ENCODE assay signal across 18 mouse cellular contexts in genomic region chr2:69673723-69674122, GRCm38 (mm10). TPM values are rescaled to one million over a fixed set of nuclear protein-coding genes. Genes with fewer than 3 reads are reported as not detected.
DNase-seq lines count a peak whose midpoint lies in the region; ATAC-seq and TF ChIP-seq lines count a peak whose summit lies in the region.
"Had no signal": no experiment of that assay in that cellular context is flagged by ENCODE, and none has a peak within 500 bp of the region (broad histone marks: within the 10 kb centered on the region; RNA-seq: fewer than 3 reads in every experiment).

No protein-coding gene starts in this region.

- no peak for ATAC-seq in heart, embryonic 11.5 days (replicated peaks; ENCODE audit: insufficient number of reproducible peaks, low FRiP score, low TSS enrichment)
- peak; percentile 53; the same call in 1 of the 2 replicates for ATAC-seq in limb, embryonic 14.5 days (ENCODE audit: low FRiP score, low read depth)
- ATAC-seq: intestine, embryonic 15.5 days; liver, embryonic 12.5 days had no signal

- H3K9me3 ChIP-seq in heart, embryonic 11.5 days (replicated peaks; ENCODE audit: control insufficient read depth, low read length) = no peaks in the 10 kb centered on the region
- no peaks in the 10 kb centered on the region for H3K9me3 ChIP-seq in limb, embryonic 14.5 days (ENCODE audit: control insufficient read depth, low read length)
- H3K9me3 ChIP-seq in limb, embryonic 10.5 days (replicated peaks) = no peaks in the 10 kb centered on the region
- H3K9me3 ChIP-seq: forebrain, embryonic 12.5 days; hindbrain, embryonic 15.5 days; intestine, embryonic 15.5 days; liver, embryonic 12.5 days; midbrain, embryonic 10.5 days had no signal

- H3K4me1 ChIP-seq in heart, embryonic 11.5 days (ENCODE audit: control insufficient read depth, insufficient read depth, low read length) = peaks cover 6% of the 10 kb centered on the region; the same call in 1 of the 2 replicates
- no peaks in the 10 kb centered on the region for H3K4me1 ChIP-seq in limb, embryonic 14.5 days (ENCODE audit: control insufficient read depth, insufficient read depth, low read length)
- H3K4me1 ChIP-seq in limb, embryonic 10.5 days = no peaks in the 10 kb centered on the region
- H3K4me1 ChIP-seq: hindbrain, embryonic 15.5 days; intestine, embryonic 15.5 days; liver, embryonic 12.5 days had no signal

- H3K36me3 ChIP-seq in heart, embryonic 11.5 days (ENCODE audit: control insufficient read depth, insufficient read depth, low read length) = no peaks in the 10 kb centered on the region
- peaks cover 4% of the 10 kb centered on the region; the same call in 1 of the 2 replicates for H3K36me3 ChIP-seq in limb, embryonic 14.5 days (ENCODE audit: control insufficient read depth, insufficient read depth, low read length)
- peaks cover 3% of the 10 kb centered on the region; the same call in 1 of the 2 replicates for H3K36me3 ChIP-seq in limb, embryonic 10.5 days
- H3K36me3 ChIP-seq: forebrain, embryonic 12.5 days; intestine, embryonic 15.5 days; liver, embryonic 12.5 days had no signal

- H3K4me2 ChIP-seq in heart, embryonic 11.5 days = peak overlapping the region; percentile 58
- no peak overlapping the region for H3K4me2 ChIP-seq in limb, embryonic 14.5 days (replicated peaks; ENCODE audit: low read depth, low read length, severe bottlenecking)
- H3K4me2 ChIP-seq: forebrain, embryonic 12.5 days; hindbrain, embryonic 15.5 days; intestine, embryonic 15.5 days; liver, embryonic 12.5 days had no signal

- no peak overlapping the region for H3K27ac ChIP-seq in heart, embryonic 11.5 days (ENCODE audit: low read depth, low read length)
- H3K27ac ChIP-seq in limb, embryonic 14.5 days (replicated peaks; ENCODE audit: low read depth, low read length) = no peak overlapping the region
- no peak overlapping the region for H3K27ac ChIP-seq in limb, embryonic 10.5 days
- H3K27ac ChIP-seq: forebrain, embryonic 12.5 days; hindbrain, embryonic 15.5 days; intestine, embryonic 15.5 days; liver, embryonic 12.5 days; macrophage; midbrain, embryonic 10.5 days; stomach, postnatal 0 days had no signal

- no peak for TF ChIP-seq POLR2A in limb, embryonic 14.5 days (IDR thresholded peaks at IDR 0.05; ENCODE audit: borderline replicate concordance, extremely low read depth, insufficient read depth, insufficient read length)

- no peak for DNase-seq in heart, adult 11 months
- DNase-seq in limb, embryonic 14.5 days (ENCODE audit: low spot score) = peak; percentile 12
- DNase-seq in limb, embryonic 10.5 days (ENCODE audit: low spot score) = no peak
- peak; percentile 15 for DNase-seq in gastrocnemius, postnatal 10 days
- DNase-seq in kidney, adult 18-20 months = no peak
- no peak for DNase-seq in B cell, adult 2 months
- DNase-seq: adrenal gland, adult 8-10 months; left cerebral cortex, postnatal 4 days; lung, adult 2 months had no signal

- H3K4me3 ChIP-seq in heart, embryonic 11.5 days (ENCODE audit: low read depth, low read length) = no peak overlapping the region
- H3K4me3 ChIP-seq in limb, embryonic 14.5 days (replicated peaks; ENCODE audit: low read length) = no peak overlapping the region
- no peak overlapping the region for H3K4me3 ChIP-seq in limb, embryonic 10.5 days
- H3K4me3 ChIP-seq: forebrain, embryonic 12.5 days; hindbrain, embryonic 15.5 days; intestine, embryonic 15.5 days; liver, embryonic 12.5 days; midbrain, embryonic 10.5 days had no signal

- no peaks in the 10 kb centered on the region for H3K27me3 ChIP-seq in heart, embryonic 11.5 days (ENCODE audit: control insufficient read depth, insufficient read depth, low read length)
- H3K27me3 ChIP-seq in limb, embryonic 14.5 days (ENCODE audit: control insufficient read depth, insufficient read depth, low read length) = no peaks in the 10 kb centered on the region
- H3K27me3 ChIP-seq in limb, embryonic 10.5 days (ENCODE audit: low read depth, poor library complexity, severe bottlenecking) = no peaks in the 10 kb centered on the region
- H3K27me3 ChIP-seq: forebrain, embryonic 12.5 days; hindbrain, embryonic 15.5 days; intestine, embryonic 15.5 days; liver, embryonic 12.5 days had no signal

- H3K9ac ChIP-seq in heart, embryonic 11.5 days (ENCODE audit: low read depth, low read length) = no peak overlapping the region
- H3K9ac ChIP-seq in limb, embryonic 14.5 days (ENCODE audit: low read depth, low read length, severe bottlenecking) = no peak overlapping the region
- H3K9ac ChIP-seq: forebrain, embryonic 12.5 days; hindbrain, embryonic 15.5 days; intestine, embryonic 15.5 days; liver, embryonic 12.5 days had no signal

- 45% methylated on average over 5 of the region's 5 CpGs for WGBS in heart, embryonic 11.5 days (ENCODE audit: insufficient replicate concordance)
- WGBS in limb, embryonic 14.5 days = 78% methylated on average over 5 of the region's 5 CpGs
- WGBS in limb, embryonic 10.5 days = 81% methylated on average over 5 of the region's 5 CpGs

RNA-seq across cellular contexts. Expression of gene Klhl41, which starts 3.8 kb away (rescaled TPM):
- 14.6 and 16.4 TPM in 2 replicates for polyA plus RNA-seq in heart, embryonic 11.5 days (2014; fragmentation: Nextera tagmentation; extraction: Ambion mirVana)
- polyA plus RNA-seq in limb, embryonic 14.5 days (2012; rRNA removed) = 17.4 and 23.2 TPM in 2 replicates
- polyA plus RNA-seq in limb, embryonic 14.5 days (2014; fragmentation: Nextera tagmentation; extraction: Ambion mirVana) = 13.2 and 16.7 TPM in 2 replicates
- 0.30 and 1.1 TPM in 2 replicates for polyA plus RNA-seq in limb, embryonic 10.5 days (2016; fragmentation: Nextera tagmentation; extraction: Ambion mirVana)
- total RNA-seq in gastrocnemius, postnatal 10 days (2021) = 100 to 1,000 TPM; 508 to 520 TPM
- total RNA-seq: midbrain, postnatal 0 days had no signal
- polyA plus RNA-seq: macrophage; midbrain, postnatal 0 days had no signal

RNA-seq across cellular contexts. Expression of gene Bbs5, which starts 26.8 kb away (rescaled TPM):
- 11.1 and 12.4 TPM in 2 replicates for polyA plus RNA-seq in heart, embryonic 11.5 days (2014; fragmentation: Nextera tagmentation; extraction: Ambion mirVana)
- polyA plus RNA-seq in limb, embryonic 14.5 days (2012; rRNA removed) = 14.7 and 18.9 TPM in 2 replicates
- 15.8 and 19.2 TPM in 2 replicates for polyA plus RNA-seq in limb, embryonic 14.5 days (2014; fragmentation: Nextera tagmentation; extraction: Ambion mirVana)
- polyA plus RNA-seq in limb, embryonic 10.5 days (2016; fragmentation: Nextera tagmentation; extraction: Ambion mirVana) = 16.1 and 16.8 TPM in 2 replicates
- 1 to 10 TPM; 4.0 to 4.3 TPM for total RNA-seq in gastrocnemius, postnatal 10 days (2021)

RNA-seq across cellular contexts. Expression of gene Fastkd1, which starts 39.6 kb away (rescaled TPM):
- polyA plus RNA-seq in heart, embryonic 11.5 days (2014; fragmentation: Nextera tagmentation; extraction: Ambion mirVana) = 23.5 and 24.4 TPM in 2 replicates
- polyA plus RNA-seq in limb, embryonic 14.5 days (2012; rRNA removed) = 12.8 and 13.0 TPM in 2 replicates
- 12.3 and 15.0 TPM in 2 replicates for polyA plus RNA-seq in limb, embryonic 14.5 days (2014; fragmentation: Nextera tagmentation; extraction: Ambion mirVana)
- polyA plus RNA-seq in limb, embryonic 10.5 days (2016; fragmentation: Nextera tagmentation; extraction: Ambion mirVana) = 15.0 and 15.9 TPM in 2 replicates
- total RNA-seq in gastrocnemius, postnatal 10 days (2021) = 10 to 100 TPM; 11.0 to 12.7 TPM

RNA-seq across cellular contexts. Expression of gene Ppig, which starts 48.6 kb away (rescaled TPM):
- 76.8 and 87.8 TPM in 2 replicates for polyA plus RNA-seq in heart, embryonic 11.5 days (2014; fragmentation: Nextera tagmentation; extraction: Ambion mirVana)
- polyA plus RNA-seq in limb, embryonic 14.5 days (2012; rRNA removed) = 14.2 and 25.3 TPM in 2 replicates
- polyA plus RNA-seq in limb, embryonic 14.5 days (2014; fragmentation: Nextera tagmentation; extraction: Ambion mirVana) = 118 and 120 TPM in 2 replicates
- polyA plus RNA-seq in limb, embryonic 10.5 days (2016; fragmentation: Nextera tagmentation; extraction: Ambion mirVana) = 109 and 135 TPM in 2 replicates
- 10 to 100 TPM; 36.9 to 41.6 TPM for total RNA-seq in gastrocnemius, postnatal 10 days (2021)

Comparison
In these comparisons a context has a peak if more than half of its experiments do, and no peak if none do; other contexts are left out.
1. DNase-seq: peak in limb, embryonic 14.5 days (single experiment) and gastrocnemius, postnatal 10 days (single experiment); none in heart, adult 11 months (single experiment), limb, embryonic 10.5 days (single experiment), kidney, adult 18-20 months (single experiment) and B cell, adult 2 months (0 of 2).